Mouse (Mus musculus): ENCODE measurements around the gene Sec16a. TPM values are rescaled to one million over a fixed set of nuclear protein-coding genes. Genes with fewer than 3 reads are reported as not detected.
A peak's percentile ranks its signal among the peaks of the same experiment; 100 is the strongest.

Gene Sec16a
- total RNA-seq (2021) = 10 to 100 TPM; 50.6 to 50.9 TPM
- long read RNA-seq, experiment 1, full-length matches to known transcripts = 23 of 49 reads
- long read RNA-seq, experiment 1, partial matches to known transcripts = 19 of 49 reads
- long read RNA-seq, experiment 1, other reads (novel, unspliced or antisense) = 7 of 49 reads
- long read RNA-seq, experiment 2, full-length matches to known transcripts = 17 of 45 reads
- long read RNA-seq, experiment 2, partial matches to known transcripts = 16 of 45 reads
- long read RNA-seq, experiment 2, other reads (novel, unspliced or antisense) = 12 of 45 reads

- DNase-seq (ENCODE audit: extremely low spot score in 1 of 2, low spot score in 2 of 2) = peak; percentile 98 to 100
- TF ChIP-seq CTCF (IDR thresholded peaks at IDR 0.05) = no peak
- peak within 1 kb of the TSS; percentile 86 for H3K4me3 ChIP-seq
- intact Hi-C loops (cut with DNase I) = loop anchor here (5.0 kb wide), 2 partner anchors 192 to 457 kb away; partner anchors contain the start of gene Surf6
- peak within 1 kb of the TSS; percentile 91 for H3K27ac ChIP-seq
Observed at GRCm38 (mm10) chr2:26444946-26445665, at the start of gene Sec16a. TSS of gene Sec16a (minus strand) at chr2:26445216.

GRCm38 (mm10) chr2:26494396-26494795, 49.4 kb upstream of the Sec16a start:
- TF ChIP-seq CTCF (IDR thresholded peaks at IDR 0.05) = no peak
- no peak overlapping the region for H3K4me3 ChIP-seq
- no peak overlapping the region for H3K27ac ChIP-seq
- intact Hi-C loops (cut with DNase I) = no loop called here
- DNase-seq (ENCODE audit: extremely low spot score in 1 of 2, low spot score in 2 of 2) = no peak

- intact Hi-C loops (cut with DNase I) = no loop called here
- Histone ChIP-seq H3K27ac (peak overlapping the region; percentile 56), H3K4me3 (0 out of 2 replicates have a peak overlapping the region, but pooled peaks have one; percentile 14)
- no peak for DNase-seq (ENCODE audit: extremely low spot score in 1 of 2, low spot score in 2 of 2)
- TF ChIP-seq CTCF (IDR thresholded peaks at IDR 0.05) = no peak
Observed at GRCm38 (mm10) chr2:26493021-26493781, 48.2 kb upstream of the Sec16a start.

- H3K27ac ChIP-seq = peak overlapping the region; percentile 51
- intact Hi-C loops (cut with DNase I) = no loop called here
- no peak overlapping the region for H3K4me3 ChIP-seq
- TF ChIP-seq CTCF (IDR thresholded peaks at IDR 0.05) = no peak
- DNase-seq (ENCODE audit: extremely low spot score in 1 of 2, low spot score in 2 of 2) = no peak
Observed at GRCm38 (mm10) chr2:26490760-26491301, 45.8 kb upstream of the Sec16a start.

- no peak overlapping the region for H3K4me3 ChIP-seq
- TF ChIP-seq CTCF (IDR thresholded peaks at IDR 0.05) = no peak
- H3K27ac ChIP-seq = peak overlapping the region; percentile 68; the same call in 1 of the 2 replicates
- intact Hi-C loops (cut with DNase I) = no loop called here
- DNase-seq (ENCODE audit: extremely low spot score in 1 of 2, low spot score in 2 of 2) = no peak
Observed at GRCm38 (mm10) chr2:26488535-26489135, 43.6 kb upstream of the Sec16a start.

- 0 out of 2 replicates have a peak overlapping the region, but pooled peaks have one; percentile 5 for H3K4me3 ChIP-seq
- no peak; the same call in 1 of the 2 replicates for TF ChIP-seq CTCF (IDR thresholded peaks at IDR 0.05)
- DNase-seq (ENCODE audit: extremely low spot score in 1 of 2, low spot score in 2 of 2) = peak; percentile 36 to 56
- H3K27ac ChIP-seq = peak overlapping the region; percentile 68; the same call in 1 of the 2 replicates
- intact Hi-C loops (cut with DNase I) = loop anchor here (1.0 kb wide), 1 partner anchor 13 kb away; no protein-coding TSS in a partner anchor
Observed at GRCm38 (mm10) chr2:26487322-26488021, 42.5 kb upstream of the Sec16a start.

- intact Hi-C loops (cut with DNase I) = loop anchor here (1.0 kb wide), 1 partner anchor 13 kb away; no protein-coding TSS in a partner anchor
- Histone ChIP-seq H3K4me3 (no peak overlapping the region), H3K27ac (peak overlapping the region; percentile 40; the same call in 1 of the 2 replicates)
- TF ChIP-seq CTCF (IDR thresholded peaks at IDR 0.05) = no peak
- DNase-seq (ENCODE audit: extremely low spot score in 1 of 2, low spot score in 2 of 2) = no peak
Observed at GRCm38 (mm10) chr2:26486835-26487321, 41.9 kb upstream of the Sec16a start.

DNA sequence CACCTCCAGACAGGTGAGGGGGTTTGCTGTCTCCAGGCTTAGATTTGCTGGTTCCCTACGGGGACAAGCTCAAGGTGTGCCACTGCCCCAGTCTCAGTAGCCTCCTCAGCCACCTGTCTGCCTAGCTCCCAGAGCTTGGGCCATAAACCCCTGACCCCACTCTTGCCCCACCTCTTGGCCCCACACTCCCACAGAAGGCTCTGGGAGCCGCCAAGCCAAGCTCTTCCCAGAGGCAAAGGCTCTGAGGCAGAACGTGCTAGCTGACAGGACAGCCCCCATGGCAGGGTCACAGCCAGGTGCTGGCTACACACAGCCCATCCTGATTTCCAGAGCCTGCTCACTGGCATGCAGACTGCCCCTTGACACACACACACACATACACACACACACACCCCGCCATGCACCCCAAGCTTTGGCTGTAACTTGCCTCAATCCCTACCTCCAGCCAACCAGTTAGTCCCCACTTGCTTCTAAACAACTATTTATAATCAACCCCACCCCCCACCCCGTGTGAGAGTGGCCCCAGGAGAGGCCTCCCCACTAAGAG, 41.3 kb upstream of the Sec16a start:
- intact Hi-C loops (cut with DNase I) = no loop called here
- TF ChIP-seq CTCF (IDR thresholded peaks at IDR 0.05) = no peak
- no peak for DNase-seq (ENCODE audit: extremely low spot score in 1 of 2, low spot score in 2 of 2)
- Histone ChIP-seq H3K4me3 (no peak overlapping the region), H3K27ac (peak overlapping the region; percentile 57)

DNA sequence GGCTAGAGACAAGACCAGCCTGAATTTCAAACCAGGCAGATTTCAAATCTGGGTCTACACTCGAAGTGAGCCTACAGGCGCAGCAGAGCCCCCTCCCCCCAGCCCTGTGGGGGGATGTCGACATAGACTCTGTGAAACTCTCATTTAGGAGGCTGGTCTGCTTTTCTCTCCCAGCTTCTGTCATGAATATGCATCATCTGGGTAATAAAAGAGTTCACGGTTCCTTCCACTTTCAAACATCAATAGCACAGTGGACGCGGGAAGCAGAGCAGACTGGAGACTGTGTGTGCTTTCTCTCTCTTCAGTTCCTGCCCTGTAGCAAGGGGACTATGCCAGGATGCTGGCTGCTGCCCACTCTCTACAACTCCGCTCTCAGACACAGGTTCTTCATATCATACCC, 40.7 kb upstream of the Sec16a start:
- no peak overlapping the region for H3K4me3 ChIP-seq
- peak in 1 of 2 experiments; percentile 32 for DNase-seq (ENCODE audit: extremely low spot score in 1 of 2, low spot score in 2 of 2)
- intact Hi-C loops (cut with DNase I) = no loop called here

GRCm38 (mm10) chr2:26485278-26485677, 40.3 kb upstream of the Sec16a start:
- DNase-seq (ENCODE audit: extremely low spot score in 1 of 2, low spot score in 2 of 2) = no peak
- intact Hi-C loops (cut with DNase I) = no loop called here
- TF ChIP-seq CTCF (IDR thresholded peaks at IDR 0.05) = no peak
- Histone ChIP-seq H3K4me3 (no peak overlapping the region), H3K27ac (peak overlapping the region; percentile 53)

More for the DNA sequence above, 40.7 kb upstream of the Sec16a start:
- TF ChIP-seq CTCF (IDR thresholded peaks at IDR 0.05) = no peak
- peak overlapping the region; percentile 57 for H3K27ac ChIP-seq

Measured in left cerebral cortex, adult 2 months (tissue).